Mouse (Mus musculus) ES-Bruce4 (cell line): Measurements from ENCODE around the gene Pom121l2.

ENCODE experiments used
- CTCF ChIP-seq: IDR thresholded peaks from one replicate; pipeline ENCODE4 v1.8.1; 2011; ENCODE audit warnings: low read depth, low read length
- EP300 ChIP-seq: IDR thresholded peaks from 2 replicates; pipeline ENCODE4 v1.6.1; 2011; ENCODE audit warnings: low read depth, low read length; ENCODE audit not compliant: insufficient read depth

DNA sequence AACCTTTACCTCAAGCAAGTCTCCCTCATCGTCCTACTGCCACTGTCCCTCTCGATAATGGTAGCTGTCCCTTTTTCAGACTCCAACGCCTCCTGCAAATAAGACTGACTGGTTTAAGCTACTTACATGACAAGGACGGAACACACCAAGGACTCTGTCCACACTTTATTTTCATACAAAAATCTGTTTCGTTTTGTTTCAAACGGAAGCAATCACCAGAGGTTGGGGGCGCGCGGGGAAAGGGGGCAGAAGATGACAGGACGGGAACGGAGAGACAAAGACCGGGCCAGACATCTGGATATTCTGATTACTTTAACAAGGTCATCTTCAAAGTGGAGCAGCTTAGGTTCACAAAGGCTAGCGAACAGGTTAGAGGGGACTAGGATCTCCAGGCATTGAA is 32.7 kb downstream of the Pom121l2 start:
- TF ChIP-seq CTCF (no peak), EP300 (no peak)
